Mouse (Mus musculus): Measurements from ENCODE around the gene Arhgef25.
"Not testable (repeated sequence)": the region's sequence is repeated elsewhere in the genome, so short reads cannot be mapped to it uniquely, and the experiment has no call there.

Arhgef25 gene

DNA sequence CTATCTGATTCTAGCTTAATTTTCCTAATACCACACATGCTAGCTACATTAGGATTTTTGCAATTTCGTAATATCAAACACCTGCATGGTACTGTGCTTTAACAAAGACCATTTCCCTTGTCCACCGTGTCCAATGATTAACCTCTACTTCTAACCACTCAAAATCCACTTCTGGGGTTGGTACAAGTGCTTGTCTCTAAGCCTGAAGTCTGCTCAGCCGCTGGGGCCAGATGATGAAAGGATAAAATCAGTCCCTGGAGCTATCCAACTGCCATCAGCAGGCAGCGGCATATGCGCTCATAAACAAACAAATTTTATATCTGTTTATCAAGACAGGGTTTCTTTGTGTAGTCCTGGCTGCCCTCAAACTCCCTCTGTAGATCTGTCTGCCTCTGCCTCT is 14.7 kb upstream of the Arhgef25 start:
- no peak for DNase-seq (ENCODE audit: low read depth, low spot score)

DNA sequence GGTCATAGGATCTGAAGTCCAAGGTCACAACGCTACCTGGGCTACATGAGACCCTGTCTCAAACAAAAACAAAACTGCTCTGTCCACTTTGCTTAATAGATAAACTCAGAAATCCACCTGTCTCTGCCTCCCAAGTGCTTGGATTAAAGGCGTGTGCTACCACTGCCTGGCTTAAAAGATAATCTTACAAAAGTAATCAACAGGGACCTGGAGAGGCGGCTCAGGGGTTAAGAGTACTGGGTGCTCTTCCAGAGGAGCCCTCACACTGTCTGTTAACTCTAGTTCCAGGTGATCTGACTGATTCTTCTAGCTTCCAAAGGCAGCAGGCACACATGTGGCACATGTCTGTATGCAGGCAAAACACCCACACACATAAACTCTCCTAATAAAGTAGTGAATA is 13.2 kb upstream of the Arhgef25 start:
- DNase-seq (ENCODE audit: low read depth, low spot score) = no peak

DNA sequence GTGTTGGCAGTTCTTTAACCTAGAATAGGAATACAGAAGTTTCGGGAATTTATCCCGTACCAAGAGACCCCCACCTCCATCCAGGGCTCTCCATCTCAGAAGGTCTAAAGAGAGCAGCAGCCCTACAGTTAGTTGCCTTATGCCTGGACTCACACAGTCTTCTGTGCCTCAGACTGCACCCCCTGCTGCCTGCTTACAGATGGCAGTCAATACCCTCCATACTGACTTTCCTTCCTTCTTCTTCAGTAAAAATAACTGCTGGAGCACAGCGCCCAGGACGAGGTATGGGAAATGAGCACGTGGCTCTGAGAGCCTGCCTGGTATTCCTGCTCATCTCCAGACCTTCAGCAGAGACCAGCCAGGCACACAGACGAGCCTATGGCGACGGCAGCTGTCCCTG is 10.4 kb upstream of the Arhgef25 start:
- no peak for DNase-seq (ENCODE audit: low read depth, low spot score)

DNA sequence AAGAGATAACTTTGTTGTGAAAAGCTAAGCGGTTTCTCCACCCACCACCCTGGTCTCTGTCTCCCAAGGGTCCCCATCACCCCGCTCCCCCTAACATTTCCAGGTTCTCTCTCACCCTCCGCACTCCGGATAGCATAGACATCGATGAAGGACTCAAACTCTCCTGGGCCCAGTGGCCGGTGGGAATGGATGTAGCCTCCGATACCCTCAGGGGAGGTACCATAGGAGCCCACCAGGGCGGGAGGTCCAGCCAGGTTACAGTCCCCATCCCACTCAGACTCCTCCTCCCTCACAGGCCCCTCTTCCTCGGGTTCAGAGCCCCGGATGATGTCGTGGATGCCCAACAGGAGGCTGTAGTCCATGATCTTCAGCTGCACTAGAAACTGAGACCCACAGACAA is 9.6 kb upstream of the Arhgef25 start:
- DNase-seq (ENCODE audit: low read depth, low spot score) = no peak

DNA sequence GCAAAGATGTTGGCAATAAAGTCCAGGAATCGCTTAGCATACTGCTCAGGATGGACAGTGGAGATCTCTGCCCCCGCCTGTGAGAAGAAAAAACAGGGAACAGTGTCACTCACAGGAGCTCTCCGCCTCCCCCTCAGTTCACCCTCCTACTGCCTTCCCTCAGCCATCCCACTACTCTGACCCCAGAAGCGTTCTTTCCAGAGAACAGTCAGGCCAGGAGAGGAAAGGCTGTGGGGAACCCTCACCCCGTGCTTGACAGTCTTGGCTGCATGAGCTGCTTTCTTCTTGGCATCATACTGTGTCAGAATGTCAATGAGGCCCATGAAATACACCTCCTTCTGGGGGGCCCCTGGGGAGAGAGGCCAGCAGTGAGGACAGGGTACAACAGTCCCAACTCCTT is 9.2 kb upstream of the Arhgef25 start:
- no peak for DNase-seq (ENCODE audit: low read depth, low spot score)

DNA sequence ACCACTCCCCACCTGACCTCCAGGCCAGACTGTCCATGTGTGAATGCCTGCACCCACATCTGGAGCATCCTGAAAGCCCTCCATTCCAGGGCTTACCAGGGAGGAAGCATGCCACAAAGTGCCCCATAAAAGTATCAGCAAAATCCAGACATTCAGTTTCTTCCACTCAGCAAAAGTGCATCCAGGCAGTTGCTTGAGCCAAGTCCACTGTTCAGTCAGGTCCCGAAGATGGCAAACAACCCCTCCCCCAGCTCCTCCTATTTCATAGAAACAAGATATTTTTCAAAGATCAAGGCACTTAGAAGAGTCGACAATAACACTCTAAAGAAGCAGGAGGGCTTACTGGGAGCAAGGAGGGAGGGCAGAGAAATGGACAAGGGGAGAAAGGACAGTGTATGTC is 8.6 kb upstream of the Arhgef25 start:
- DNase-seq (ENCODE audit: low read depth, low spot score) = no peak

DNA sequence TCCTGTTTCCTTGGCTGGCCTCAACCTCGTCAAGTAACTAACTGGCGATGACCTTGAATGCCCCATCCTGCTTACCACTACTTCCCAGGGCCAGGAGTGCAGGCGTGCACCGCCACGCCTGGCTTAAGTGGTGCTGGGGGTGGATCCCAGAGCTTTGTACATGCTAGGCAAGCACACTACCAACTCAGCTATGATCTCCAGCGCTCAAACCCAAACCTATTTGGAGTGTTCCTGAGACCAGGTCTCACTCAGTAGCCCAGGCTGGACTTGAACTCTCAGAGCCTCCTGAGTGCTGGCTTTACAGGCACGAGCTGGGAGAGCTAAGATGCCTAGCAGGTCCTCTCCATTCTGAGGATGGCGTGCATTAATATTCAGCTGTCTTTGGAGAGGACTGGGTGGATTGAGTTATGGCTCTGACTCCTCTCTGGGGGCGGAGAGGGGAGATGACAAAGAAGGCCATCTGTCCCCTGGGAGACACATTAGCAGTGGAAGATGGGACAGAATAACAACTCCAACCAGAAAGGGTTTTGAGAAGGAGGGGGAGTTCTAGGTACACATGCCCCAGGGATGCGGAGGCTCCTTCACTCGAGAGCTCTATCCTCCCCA is 7.7 kb upstream of the Arhgef25 start:
- no peak for DNase-seq (ENCODE audit: low read depth, low spot score)

DNA sequence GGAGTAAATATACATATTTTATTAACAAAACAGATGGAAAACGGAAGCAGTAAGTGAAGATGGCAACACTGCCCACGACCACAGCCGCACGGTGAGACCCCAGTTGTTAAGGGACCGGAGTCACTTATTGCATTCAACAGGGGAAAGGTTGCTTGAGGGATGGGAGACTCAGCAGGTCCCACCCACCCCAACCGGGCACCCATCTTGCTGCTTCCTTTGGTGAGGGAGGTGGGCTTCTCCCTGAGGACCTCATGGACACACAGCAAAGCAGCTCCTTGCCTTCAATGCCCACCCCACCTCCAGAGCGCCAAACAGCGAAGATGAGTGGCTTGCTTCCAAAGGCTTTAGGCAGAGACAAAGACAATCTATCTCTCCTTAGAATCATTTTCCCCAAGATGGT is 7.2 kb upstream of the Arhgef25 start:
- DNase-seq (ENCODE audit: low read depth, low spot score) = no peak

DNA sequence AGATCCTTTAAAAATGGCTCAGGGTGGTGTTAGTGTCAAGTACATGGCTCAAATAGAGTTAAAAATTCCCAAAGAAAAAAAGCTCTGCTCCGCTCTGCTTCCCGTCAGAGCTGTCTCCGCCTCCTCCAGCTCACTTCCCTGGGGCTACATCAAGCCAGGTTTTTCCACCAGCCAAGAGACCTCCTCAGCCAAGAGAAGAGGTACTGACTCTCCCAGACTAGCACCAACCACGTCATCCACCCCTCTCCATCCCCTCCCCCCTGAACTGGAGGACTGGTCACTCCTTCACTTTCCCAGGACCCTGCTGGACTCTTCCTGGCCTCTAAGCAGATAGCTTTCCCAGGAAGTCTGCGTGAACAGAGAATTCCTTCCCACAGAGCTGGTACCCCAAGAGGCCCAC is 6.5 kb upstream of the Arhgef25 start:
- peak; percentile 79 for DNase-seq (ENCODE audit: low read depth, low spot score)

DNA sequence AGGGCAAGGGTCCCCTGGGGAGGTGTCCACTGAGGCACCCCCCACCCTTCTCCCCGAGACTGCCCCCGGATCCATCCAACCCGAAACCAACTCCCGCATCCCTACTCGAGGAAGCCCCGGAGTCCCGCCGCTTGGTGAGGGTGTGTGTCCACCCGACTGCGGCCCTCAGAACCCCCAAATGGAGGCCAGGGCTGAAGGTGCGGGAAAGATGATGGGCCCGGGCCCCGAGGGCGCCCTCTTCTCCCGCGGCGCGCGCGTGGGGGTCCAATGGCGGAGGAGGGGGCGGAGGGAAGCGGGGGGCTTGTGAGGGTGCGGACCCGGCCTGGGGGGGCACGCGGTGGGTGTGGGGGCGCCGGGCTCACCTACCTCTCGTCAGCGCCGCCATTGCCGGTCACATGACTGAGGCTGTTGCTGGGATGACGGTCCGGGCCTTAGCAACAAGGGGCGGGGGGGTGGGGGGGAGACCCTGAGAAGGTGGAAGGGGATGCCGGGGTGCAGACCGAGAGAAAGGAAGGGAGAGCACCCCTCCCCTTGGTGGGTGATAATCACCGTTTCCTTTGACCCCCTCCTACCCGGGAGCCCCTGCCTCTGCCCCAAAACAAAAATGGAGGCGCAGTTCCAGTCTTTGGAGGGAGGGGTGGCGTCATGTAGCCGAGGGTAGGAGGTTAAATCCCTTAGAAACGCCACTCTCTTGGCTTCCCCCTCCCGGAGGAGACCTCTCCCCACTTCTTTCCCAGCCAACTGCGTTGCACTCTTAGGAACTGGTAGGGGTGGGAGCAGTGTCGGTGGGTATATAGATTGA is 5.6 kb upstream of the Arhgef25 start, which contains the start of gene Dtx3:
Gene Dtx3 (minus strand): TSS at position 401 of the 802 bp plus-strand sequence.
- DNase-seq (ENCODE audit: low read depth, low spot score) = no peak

DNA sequence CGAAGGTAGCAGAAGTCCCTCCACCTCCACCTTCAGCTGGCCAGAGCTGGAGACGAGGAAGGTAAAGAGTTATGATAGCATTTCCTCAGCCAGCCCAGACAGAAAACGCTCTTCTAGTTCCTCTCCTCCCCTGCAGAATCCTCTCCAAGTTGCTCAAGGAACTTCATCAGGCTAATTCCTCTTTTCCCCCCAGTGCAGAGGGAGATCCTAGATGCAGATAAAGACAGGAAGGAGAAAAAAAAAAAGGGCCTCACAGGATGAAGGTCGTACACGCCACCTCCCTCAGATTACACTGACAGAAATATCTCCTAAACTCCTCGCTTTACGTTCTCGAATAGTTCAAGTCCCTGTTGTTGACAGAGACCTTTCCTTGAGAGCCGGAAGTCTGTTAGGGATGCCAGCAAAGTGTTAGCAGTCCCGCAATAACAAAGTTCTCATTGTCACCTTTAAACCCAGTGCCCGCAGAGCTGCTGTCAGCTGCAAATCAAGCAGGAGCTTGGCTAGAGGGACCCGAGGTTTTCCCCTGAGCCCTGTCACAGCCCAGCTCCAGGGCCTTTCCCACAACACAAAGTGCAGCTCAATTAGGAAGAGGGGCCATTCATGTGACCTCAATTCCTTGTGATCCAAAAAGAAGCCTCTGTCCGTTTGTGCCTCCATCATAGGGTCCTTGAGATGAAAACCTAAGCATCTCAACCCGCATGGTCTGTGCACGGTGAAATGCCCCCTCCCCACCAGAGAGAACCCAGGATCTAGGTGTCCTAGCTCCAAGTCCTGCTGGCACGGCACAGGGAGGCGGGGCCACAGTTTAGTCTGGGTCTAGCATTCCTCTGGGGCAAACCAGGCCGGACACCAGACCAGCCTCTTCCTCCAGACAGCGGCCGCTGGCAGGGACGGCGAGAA is 4.8 kb upstream of the Arhgef25 start:
- DNase-seq (ENCODE audit: low read depth, low spot score) = no peak

DNA sequence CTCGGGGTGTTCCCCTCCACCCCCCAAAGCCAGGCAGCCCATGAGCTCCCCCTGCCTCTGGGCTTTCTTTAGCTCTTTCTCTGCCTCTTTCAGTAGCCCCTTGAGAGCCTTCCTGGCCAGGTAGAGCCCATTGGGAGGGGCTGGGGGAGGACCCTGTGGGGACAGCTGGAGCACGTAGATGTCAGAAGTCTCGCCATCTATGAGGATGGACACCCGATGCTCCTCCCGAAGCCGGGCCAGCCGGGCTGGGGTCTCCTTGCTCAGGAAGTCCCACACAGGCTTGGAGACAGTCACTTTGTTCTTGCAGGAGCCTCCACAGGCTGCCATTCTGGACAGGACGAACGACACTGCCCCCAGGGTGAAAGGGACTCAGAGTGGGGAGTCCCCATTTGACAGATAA is 3.1 kb upstream of the Arhgef25 start:
- no peak for DNase-seq (ENCODE audit: low read depth, low spot score)

DNA sequence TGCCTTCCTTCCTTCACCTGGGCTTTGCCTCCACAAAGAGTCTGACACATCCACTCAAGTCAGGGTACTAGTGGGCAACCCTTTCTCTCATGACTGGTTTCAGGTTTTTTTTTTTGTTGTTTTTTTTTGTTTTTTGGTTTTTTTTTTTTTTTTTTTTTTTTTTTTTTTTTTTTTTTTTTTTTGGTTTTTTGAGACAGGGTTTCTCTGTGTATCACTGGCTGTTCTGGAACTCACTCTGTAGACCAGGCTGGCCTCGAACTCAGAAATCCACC is 2.1 kb upstream of the Arhgef25 start:
- not testable (repeated sequence) for DNase-seq (ENCODE audit: low read depth, low spot score)

DNA sequence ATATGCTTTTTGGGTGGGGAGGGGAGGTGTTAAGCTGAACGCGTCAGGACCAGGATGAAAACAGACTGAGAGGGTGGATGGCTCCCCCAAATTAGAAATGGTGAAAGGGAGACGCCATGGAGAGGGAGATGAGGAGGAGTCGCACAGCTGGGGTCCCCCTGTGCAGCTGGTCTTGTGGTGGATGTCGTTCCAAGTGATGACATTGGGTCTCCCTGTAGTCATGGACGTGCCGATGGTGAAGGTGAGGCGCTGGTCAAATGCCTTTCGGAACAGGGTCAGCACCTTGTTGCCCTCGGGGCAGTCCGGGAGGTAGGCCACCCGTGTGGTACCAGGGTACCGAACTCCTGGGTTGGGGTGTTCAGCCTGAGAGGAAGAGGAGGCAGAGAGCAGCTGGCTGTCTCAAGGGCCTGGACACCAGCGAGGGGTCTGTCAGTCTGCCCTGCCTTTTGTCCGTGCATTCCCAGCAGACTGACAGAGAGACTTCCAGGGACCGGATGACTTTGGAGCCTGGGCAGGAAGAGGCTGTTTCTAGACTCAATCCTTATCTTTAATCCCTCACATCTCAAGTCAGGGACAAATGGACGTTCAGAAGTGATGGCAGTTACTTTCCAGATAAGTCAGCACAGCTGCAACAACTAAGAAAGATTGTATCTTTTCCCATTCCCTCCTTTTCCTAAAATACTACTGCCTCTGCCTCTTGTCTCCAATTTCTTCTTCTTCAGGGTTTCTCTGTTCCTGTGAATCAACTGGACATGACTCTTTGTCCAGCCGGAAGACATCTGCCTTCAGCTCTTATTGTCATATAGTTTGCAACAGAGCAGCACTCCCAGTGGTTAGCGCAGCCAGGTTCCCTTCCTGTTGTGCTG is 1.5 kb upstream of the Arhgef25 start:
- DNase-seq (ENCODE audit: low read depth, low spot score) = no peak

DNA sequence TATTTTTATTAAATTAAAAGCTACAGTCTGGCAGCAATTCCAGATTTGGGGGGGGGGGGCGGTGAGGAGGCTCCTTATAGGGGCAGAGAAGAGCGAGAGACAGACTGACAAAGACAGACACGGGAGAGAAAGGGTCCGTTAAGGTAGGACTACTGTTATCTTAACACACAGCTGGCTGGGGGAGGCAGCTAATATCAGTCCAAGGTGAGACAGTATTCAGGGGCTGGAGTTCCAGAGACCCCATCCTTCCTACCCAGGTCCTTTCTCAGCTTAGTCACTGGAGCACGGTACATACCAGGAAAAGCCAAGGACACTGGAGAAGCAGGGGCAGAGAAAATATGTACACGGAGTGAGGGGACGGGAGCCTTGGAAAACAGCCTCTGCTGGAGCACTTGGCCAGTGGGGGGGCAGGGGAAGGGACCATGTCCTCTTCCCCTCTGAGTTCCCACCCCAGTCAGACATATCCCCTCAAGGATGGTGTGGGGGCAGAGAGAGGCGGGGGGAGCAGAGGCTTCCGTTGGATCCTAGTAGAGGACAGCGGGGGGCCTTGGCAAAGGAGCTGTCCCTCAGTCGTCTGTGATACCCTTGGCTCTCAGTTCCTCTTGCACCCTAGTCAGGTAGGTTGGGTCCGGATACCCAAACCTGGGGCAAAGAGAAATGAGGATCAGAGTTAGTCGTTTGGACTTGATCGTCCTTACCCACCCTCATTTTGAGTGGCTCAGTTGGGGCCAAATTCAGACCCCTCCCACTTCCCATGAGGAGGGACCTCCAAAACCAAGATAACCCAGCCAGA is 711 bp upstream of the Arhgef25 start:
- no peak for DNase-seq (ENCODE audit: low read depth, low spot score)

DNA sequence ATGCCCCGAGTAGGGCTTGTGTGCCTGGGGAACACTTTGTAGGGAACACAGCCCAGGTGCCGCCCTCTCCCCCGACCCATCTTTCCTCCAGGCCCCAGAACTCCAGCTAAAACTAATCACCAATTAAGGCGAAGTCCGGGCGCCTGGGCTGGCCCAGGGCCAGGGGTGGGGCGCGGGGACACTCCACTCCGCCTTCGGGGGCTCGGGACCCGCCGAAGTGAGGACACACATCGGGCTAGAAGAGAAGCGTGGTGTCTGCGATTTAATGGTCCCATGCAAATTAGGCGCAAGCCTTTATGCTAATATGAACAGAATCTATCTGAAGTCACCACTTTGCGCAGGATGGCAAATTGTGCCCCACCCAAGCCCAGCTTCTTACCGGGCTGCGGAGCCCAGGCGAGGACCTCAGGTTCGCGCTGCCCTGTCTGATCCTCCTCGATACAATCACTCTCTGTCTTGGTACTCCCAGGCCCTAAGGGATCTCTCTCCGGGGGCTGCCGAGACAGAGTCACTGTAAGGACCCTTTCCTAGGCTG is 700 bp downstream of the Arhgef25 start:
- no peak for DNase-seq (ENCODE audit: low read depth, low spot score)

DNA sequence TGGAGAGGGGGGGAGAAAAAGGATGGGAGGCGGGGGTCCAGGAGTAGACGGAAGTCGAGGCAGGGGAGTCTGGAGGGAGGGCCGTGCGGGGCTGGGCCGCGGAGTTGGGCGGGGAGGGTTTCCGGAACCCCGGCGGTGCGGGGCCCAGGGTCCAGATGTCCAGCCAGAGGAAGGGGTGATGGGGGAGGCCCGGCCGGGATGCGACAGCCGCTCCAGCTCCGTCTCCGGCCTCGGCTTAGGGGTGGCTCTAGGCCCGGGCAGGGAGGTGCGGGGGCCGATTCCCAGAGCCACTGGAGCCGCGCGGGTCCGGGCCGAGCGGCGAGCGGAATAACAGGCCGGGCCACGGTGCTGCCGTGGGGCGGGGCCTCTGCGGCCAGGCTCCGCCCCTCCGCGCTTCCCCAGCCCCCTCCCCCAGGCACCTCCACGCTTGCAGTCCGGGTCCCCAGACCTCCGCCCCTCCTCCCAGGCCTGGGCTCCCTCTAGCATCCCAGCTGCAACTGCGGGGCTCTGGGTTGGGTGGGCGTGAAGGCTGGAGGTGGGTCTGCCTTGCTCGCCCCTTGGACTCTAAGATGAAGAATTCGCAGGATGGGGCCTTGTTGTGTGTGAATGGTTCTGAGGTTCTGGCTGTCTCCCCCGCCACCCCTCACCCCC is 1.3 kb downstream of the Arhgef25 start:
- no peak for DNase-seq (ENCODE audit: low read depth, low spot score)

DNA sequence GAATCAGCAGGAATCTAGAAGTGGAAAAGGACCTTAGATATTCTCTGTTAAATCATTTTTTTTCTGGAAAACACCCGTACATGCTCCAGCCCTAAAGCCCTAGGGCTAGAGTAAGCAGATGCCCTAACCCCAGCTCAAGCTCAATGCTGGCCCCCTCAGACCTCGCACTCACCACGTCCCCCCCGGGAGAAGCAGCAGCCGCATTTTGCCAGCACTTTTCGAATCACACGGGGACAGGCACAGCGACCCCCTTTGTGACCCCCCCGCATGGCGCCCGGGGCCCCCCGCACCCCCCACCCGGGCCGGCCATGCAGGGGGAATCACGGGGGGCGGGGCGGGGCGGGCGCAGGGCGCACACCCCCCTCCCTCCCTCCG is 1.8 kb downstream of the Arhgef25 start:
- DNase-seq (ENCODE audit: low read depth, low spot score) = no peak

DNA sequence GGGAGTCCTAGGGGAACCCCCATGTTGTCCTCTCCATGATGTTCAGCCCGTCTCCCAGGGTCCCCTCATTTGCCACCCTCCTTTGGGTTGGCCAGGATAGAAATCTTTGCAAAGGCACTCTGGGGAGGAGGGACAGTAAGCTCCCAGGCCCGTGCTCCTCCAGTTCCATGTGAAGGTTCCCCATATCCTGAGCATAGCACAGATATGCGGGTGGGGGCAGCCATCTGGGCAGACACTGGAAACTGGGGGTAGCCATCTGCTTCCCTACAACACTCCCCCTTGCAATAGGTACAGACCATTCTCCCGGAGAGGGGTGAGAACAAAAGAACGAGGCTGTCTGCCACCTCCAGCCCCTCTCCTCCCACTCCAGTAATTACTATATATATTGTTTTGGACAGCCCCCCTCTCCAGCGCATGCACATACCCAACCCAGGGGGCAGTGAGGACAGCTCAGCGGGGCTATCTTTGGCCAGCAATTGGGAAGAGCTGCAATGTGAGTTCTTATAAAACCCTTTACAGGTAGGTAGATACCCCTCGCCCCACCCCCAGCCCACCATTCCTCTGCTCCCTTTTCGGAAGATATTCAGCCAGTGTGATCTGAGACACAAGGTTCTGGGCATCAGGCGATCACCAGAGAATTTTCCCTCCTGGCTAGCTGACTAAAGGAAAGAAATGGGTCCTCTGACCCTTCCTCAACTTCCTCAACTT is 2.4 kb downstream of the Arhgef25 start:
- DNase-seq (ENCODE audit: low read depth, low spot score) = peak; percentile 91

DNA sequence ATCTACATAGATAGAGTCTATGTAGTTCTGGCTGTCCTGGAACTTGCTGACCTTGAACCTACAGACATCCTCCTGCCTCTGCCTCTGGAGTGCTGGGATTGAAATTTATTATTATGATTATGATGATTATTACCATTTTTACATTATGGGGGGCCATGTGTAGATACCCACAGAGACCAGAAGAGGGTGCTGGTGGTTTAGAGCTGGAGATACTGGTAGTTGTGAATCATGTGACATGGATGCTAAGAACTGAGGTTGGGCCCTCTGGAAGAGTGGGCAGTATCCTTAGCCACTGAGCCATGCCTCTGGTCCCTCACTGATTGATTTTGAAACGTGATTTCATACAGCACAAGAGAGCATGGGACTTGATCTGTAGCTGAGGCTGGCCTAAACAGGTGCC is 3.4 kb downstream of the Arhgef25 start:
- DNase-seq (ENCODE audit: low read depth, low spot score) = no peak

All from telencephalon, adult 2 months (tissue).